Mouse (Mus musculus): Measurements from ENCODE around the gene Nob1.

DNA sequence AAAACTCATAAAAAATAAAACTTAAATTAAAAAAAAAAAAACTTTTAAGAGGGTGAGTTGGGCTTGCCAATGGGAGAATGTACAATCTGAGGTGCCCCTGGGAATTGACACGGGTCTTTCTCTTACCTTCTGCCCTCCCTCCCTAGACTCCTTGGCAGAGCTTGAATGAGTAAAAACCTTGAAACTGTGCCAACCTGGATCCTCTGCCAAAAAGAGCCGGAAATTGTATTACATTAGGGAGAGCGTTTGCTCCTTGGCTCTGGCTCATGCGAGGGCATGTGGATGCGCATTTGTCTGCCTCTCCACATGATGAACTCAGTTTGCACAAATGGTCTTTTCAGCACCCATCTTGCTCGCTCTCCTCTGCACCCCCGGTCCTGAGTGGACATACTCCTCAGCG is 35.3 kb downstream of the Nob1 start:
- TF ChIP-seq CTCF (IDR thresholded peaks at IDR 0.05; ENCODE audit: insufficient read depth, low read depth, low read length), result no peak
- no peak for TF ChIP-seq POLR2A (IDR thresholded peaks at IDR 0.05; ENCODE audit: insufficient read depth, low read depth, low read length)

All from olfactory bulb, adult 2 months (tissue).